Mouse (Mus musculus) heart, embryonic 11.5 days (tissue): Measurements from ENCODE around the gene March4. TPM values are rescaled to one million over a fixed set of nuclear protein-coding genes. Genes with fewer than 3 reads are reported as not detected.

Source experiments
- ATAC-seq: fragments of 200-750 bp; cut with Nextera tagmentation; replicated peaks from 2 replicates; pipeline ENCODE4 v1.8.0; 2017; ENCODE audit warnings: moderate library complexity; ENCODE audit not compliant: insufficient number of reproducible peaks, low FRiP score, low TSS enrichment
- H3K27ac ChIP-seq: fragments of 300-500 bp; sonication (generic); 2 replicates; pipeline ENCODE4 v1.5.1; 2014; ENCODE audit warnings: mild to moderate bottlenecking, low read depth, low read length
- H3K27me3 ChIP-seq: fragments of 300-500 bp; sonication (generic); 2 replicates; pipeline ENCODE4 v1.6.1; 2014; ENCODE audit warnings: mild to moderate bottlenecking, low read length, mixed read lengths; ENCODE audit not compliant: control insufficient read depth, insufficient read depth
- H3K36me3 ChIP-seq: fragments of 300-500 bp; sonication (generic); 2 replicates; pipeline ENCODE4 v1.6.1; 2014; ENCODE audit warnings: mild to moderate bottlenecking, low read length, moderate library complexity, mixed read lengths; ENCODE audit not compliant: control insufficient read depth, insufficient read depth
- H3K4me1 ChIP-seq: fragments of 300-500 bp; sonication (generic); 2 replicates; pipeline ENCODE4 v1.6.1; 2014; ENCODE audit warnings: low read length; ENCODE audit not compliant: control insufficient read depth, insufficient read depth
- H3K4me2 ChIP-seq: fragments of 300-500 bp; sonication (generic); 2 replicates; pipeline ENCODE4 v1.6.1; 2014; ENCODE audit warnings: mild to moderate bottlenecking, moderate library complexity
- H3K4me3 ChIP-seq: fragments of 300-500 bp; sonication (generic); 2 replicates; pipeline ENCODE4 v1.5.1; 2014; ENCODE audit warnings: low read depth, low read length
- H3K9ac ChIP-seq: fragments of 300-500 bp; sonication (generic); 2 replicates; pipeline ENCODE4 v1.6.1; 2014; ENCODE audit warnings: mild to moderate bottlenecking, low read depth, low read length, moderate library complexity
- H3K9me3 ChIP-seq: fragments of 300-500 bp; sonication (generic); replicated peaks from 2 replicates; pipeline ENCODE4 v1.6.1; 2016; ENCODE audit warnings: low read length; ENCODE audit not compliant: control insufficient read depth
- WGBS: fragments of 180-500 bp; shearing (Covaris S2); extraction: QIAGEN DNeasy Blood & Tissue Kit; methylation state at CpG from one replicate; pipeline ENCODE4 v1.1.7; 2014; ENCODE audit not compliant: insufficient replicate concordance; 5-methylcytosine and 5-hydroxymethylcytosine counted together
- polyA plus RNA-seq: library from polyadenylated mRNA; unstranded; fragments of >200 nt; fragmentation: Nextera tagmentation; extraction: Ambion mirVana; gene quantifications from 2 replicates; pipeline ENCODE4 v1.2.1, GENCODE M21; 2014

March4 gene
- polyA plus RNA-seq, 1 experiment from 2014 or later: not detected

- ATAC-seq: no peak
- WGBS: 84% methylated on average over 4 of the region's 4 CpGs
- Histone ChIP-seq H3K4me2 (no peak overlapping the region), H3K36me3 (no peaks in the 10 kb centered on the region), H3K9ac (no peak overlapping the region), H3K9me3 (no peaks in the 10 kb centered on the region), H3K27me3 (no peaks in the 10 kb centered on the region), H3K4me1 (no peaks in the 10 kb centered on the region), H3K27ac (no peak overlapping the region), H3K4me3 (no peak overlapping the region)
Observed at GRCm38 (mm10) chr1:72426456-72426855, 110.3 kb downstream of the March4 start.

- Histone ChIP-seq H3K9ac (no peak overlapping the region), H3K4me1 (no peaks in the 10 kb centered on the region), H3K27ac (no peak overlapping the region), H3K4me2 (no peak overlapping the region), H3K4me3 (no peak overlapping the region), H3K36me3 (no peaks in the 10 kb centered on the region), H3K9me3 (no peaks in the 10 kb centered on the region), H3K27me3 (no peaks in the 10 kb centered on the region)
- WGBS: 81% methylated on average over 4 of the region's 4 CpGs
- ATAC-seq: no peak
Observed at GRCm38 (mm10) chr1:72422121-72422520, 114.6 kb downstream of the March4 start.

- ATAC-seq: no peak
- no peak overlapping the region for H3K27ac ChIP-seq
- no peaks in the 10 kb centered on the region for H3K4me1 ChIP-seq
- H3K9ac ChIP-seq: no peak overlapping the region
- H3K4me3 ChIP-seq: no peak overlapping the region
- H3K36me3 ChIP-seq: no peaks in the 10 kb centered on the region
- H3K9me3 ChIP-seq: no peaks in the 10 kb centered on the region
- H3K4me2 ChIP-seq: no peak overlapping the region
- 63% methylated on average over 2 of the region's 2 CpGs for WGBS
- no peaks in the 10 kb centered on the region for H3K27me3 ChIP-seq
Observed at GRCm38 (mm10) chr1:72420220-72420619, 116.5 kb downstream of the March4 start.

GRCm38 (mm10) chr1:72418744-72419655, 117.7 kb downstream of the March4 start:
- Histone ChIP-seq H3K9ac (no peak overlapping the region), H3K36me3 (no peaks in the 10 kb centered on the region), H3K9me3 (no peaks in the 10 kb centered on the region), H3K27me3 (no peaks in the 10 kb centered on the region), H3K4me3 (no peak overlapping the region), H3K4me2 (no peak overlapping the region), H3K27ac (no peak overlapping the region), H3K4me1 (no peaks in the 10 kb centered on the region)
- WGBS: 71% methylated on average over 8 of the region's 8 CpGs
- no peak for ATAC-seq

GRCm38 (mm10) chr1:72414561-72415253, 122.0 kb downstream of the March4 start:
- H3K27ac ChIP-seq: no peak overlapping the region
- no peaks in the 10 kb centered on the region for H3K27me3 ChIP-seq
- H3K36me3 ChIP-seq: no peaks in the 10 kb centered on the region
- no peak overlapping the region for H3K4me2 ChIP-seq
- ATAC-seq: no peak
- H3K4me3 ChIP-seq: no peak overlapping the region
- no peaks in the 10 kb centered on the region for H3K9me3 ChIP-seq
- H3K9ac ChIP-seq: no peak overlapping the region
- WGBS: 58% methylated on average over 8 of the region's 8 CpGs
- H3K4me1 ChIP-seq: no peaks in the 10 kb centered on the region

GRCm38 (mm10) chr1:72414133-72414532, 122.6 kb downstream of the March4 start:
- Histone ChIP-seq H3K4me1 (no peaks in the 10 kb centered on the region), H3K4me3 (no peak overlapping the region), H3K9ac (no peak overlapping the region), H3K4me2 (no peak overlapping the region), H3K27me3 (no peaks in the 10 kb centered on the region), H3K9me3 (no peaks in the 10 kb centered on the region), H3K36me3 (no peaks in the 10 kb centered on the region), H3K27ac (no peak overlapping the region)
- 77% methylated on average over 8 of the region's 8 CpGs for WGBS
- ATAC-seq: no peak

GRCm38 (mm10) chr1:72413205-72413604, 123.5 kb downstream of the March4 start:
- no peak overlapping the region for H3K9ac ChIP-seq
- H3K36me3 ChIP-seq: no peaks in the 10 kb centered on the region
- WGBS: 84% methylated on average over 8 of the region's 8 CpGs
- no peaks in the 10 kb centered on the region for H3K27me3 ChIP-seq
- no peak overlapping the region for H3K4me3 ChIP-seq
- no peak overlapping the region for H3K27ac ChIP-seq
- no peaks in the 10 kb centered on the region for H3K9me3 ChIP-seq
- ATAC-seq: no peak
- no peaks in the 10 kb centered on the region for H3K4me1 ChIP-seq
- H3K4me2 ChIP-seq: no peak overlapping the region

- H3K9ac ChIP-seq: no peak overlapping the region
- 86% methylated on average over 8 of the region's 8 CpGs for WGBS
- H3K4me1 ChIP-seq: no peaks in the 10 kb centered on the region
- no peak for ATAC-seq
- no peaks in the 10 kb centered on the region for H3K36me3 ChIP-seq
- H3K27ac ChIP-seq: no peak overlapping the region
- no peak overlapping the region for H3K4me3 ChIP-seq
- H3K27me3 ChIP-seq: no peaks in the 10 kb centered on the region
- no peaks in the 10 kb centered on the region for H3K9me3 ChIP-seq
- H3K4me2 ChIP-seq: no peak overlapping the region
Observed at GRCm38 (mm10) chr1:72411108-72411507, 125.6 kb downstream of the March4 start.
